Mouse (Mus musculus): ENCODE data around the gene Tnfrsf22. TPM values are rescaled to one million over a fixed set of nuclear protein-coding genes. Genes with fewer than 3 reads are reported as not detected.

The Tnfrsf22 gene
- total RNA-seq, 2 experiments from 2014 or later, result 1.4 to 2.4 TPM

DNA sequence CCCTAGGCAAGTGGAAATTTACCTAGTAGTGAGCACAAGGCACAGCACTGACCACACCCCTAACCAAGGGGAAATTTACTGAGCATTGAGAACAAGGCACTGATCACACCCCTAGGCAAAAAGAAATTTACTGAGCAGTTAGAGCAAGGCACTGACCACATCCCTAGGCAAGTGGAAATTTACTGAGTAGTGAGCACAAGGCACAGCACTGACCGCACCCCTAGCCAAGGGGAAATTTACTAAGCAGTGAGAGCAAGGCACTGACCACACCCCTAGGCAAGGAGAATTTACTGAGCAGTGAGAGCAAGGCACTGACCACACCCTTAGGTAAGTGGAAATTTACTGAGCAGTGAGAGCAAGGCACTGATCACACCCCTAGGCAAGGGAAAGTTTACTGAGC, 12.8 kb downstream of the Tnfrsf22 start:
- no peak for DNase-seq (ENCODE audit: low spot score in 2 of 2)

DNA sequence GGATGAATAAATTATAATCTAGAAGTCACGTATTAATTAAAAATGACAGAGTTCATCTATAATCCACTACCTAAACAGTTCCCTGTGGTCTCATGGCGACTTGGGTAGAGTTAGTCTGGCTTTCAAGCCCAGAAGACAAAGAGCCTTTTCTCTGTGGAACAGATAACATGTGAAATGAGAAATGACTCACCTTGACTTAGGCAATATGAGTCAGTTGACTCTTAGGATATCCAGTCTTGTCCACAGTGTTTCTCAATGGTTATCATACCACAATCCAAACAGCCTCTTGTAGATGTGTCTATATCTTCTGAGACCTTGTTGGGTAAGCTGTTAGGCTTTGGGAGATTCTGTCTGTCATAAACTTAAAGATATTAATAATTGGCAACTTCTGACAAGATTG, 18.0 kb downstream of the Tnfrsf22 start:
- no peak for DNase-seq (ENCODE audit: low spot score in 2 of 2)

DNA sequence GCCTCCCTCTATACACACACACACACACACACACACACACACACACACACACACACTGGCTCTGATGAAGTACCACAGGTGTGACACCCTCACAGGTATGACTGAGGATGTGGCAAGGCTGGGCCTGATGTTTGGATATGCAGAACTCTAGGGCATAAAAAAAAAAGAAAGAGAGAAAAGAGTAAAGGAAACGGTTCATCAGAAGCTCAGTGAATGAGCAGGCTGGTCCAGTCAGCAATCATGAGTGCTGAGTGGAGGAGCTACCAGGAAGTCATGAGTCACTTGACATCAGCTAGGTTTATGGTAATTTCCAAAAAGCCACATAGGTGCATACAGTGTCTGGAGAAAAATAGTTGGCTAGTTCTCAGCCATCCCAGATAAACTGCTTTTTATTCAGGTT, 20.0 kb downstream of the Tnfrsf22 start:
- DNase-seq (ENCODE audit: low spot score in 2 of 2), result no peak

DNA sequence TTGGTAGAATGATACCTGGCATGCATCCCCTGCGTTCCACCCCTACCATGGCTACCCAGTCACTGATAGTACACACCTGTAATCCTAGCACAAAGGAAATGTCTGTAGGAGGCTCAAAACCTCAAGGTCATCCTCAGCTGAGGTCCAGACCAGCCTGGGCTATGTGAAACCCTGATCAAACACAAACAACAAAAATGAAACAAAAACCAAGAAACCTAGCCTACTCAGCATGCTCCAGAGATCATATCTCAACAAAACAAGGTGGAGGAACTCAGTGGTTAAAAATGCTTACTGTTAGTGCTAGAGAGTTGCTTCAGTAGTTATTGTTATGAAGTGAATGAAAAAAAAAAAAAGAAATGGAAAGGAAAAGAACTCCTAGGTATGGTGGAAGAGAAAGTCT, 20.9 kb downstream of the Tnfrsf22 start, which contains the start of gene Tnfrsf26:
Gene Tnfrsf26 (minus strand): TSS at position 183 of the 400 bp plus-strand sequence.
- no peak for DNase-seq (ENCODE audit: low spot score in 2 of 2)

DNA sequence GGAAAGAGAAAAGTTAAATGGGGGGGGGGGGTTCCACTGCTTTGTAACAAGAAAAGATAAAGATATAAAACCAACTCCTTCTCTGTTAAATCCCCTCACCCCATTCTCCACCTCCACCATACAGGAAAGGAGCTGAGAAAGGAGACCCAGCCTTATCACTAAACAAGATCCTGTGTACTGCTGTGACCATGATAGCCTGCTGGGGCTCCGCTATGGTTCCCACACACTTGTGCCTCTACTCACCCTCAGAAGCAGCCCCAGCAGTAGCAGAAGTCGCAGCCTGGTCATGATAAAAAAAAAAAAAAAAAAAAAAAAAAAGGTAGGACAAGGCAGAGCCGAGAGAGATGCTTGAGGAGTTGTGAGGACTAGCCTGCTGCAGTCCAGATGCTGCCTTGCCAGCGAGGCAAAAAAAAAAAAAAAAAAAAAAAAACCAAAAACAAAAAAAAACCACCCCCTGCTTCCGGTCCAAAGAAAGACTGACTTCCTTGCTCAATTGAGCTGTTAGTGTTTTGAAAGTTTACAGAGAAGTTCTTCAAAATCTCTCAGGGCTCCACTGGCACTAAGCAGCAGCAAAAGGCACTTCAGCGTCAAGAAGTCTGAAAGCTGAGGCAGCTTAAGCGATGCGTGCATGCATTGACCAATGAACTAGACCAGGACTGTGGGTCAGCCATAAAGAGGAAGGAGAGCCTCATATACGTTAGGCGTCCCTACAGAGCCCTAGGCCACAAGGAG, 21.7 kb downstream of the Tnfrsf22 start:
- no peak for DNase-seq (ENCODE audit: low spot score in 2 of 2)

DNA sequence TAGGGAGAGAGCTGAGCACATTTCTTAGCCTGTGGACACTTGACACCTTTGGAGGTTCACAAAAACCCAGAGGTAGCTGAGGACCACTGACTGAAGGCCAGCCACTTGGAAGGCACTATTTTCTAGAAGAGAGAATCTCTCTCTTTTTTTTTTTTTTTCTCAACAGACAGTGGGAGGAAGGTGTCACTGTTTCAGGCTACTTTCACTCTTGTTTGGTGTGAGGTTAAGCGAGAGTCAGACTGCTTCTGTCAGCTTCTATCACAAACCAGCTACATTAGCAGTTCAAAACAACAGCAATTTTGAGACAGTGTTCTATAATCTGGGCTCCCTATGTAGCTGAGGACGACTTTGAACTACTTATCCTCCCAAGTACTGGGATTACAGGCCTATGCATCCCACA, 23.3 kb downstream of the Tnfrsf22 start:
- DNase-seq (ENCODE audit: low spot score in 2 of 2), result no peak

DNA sequence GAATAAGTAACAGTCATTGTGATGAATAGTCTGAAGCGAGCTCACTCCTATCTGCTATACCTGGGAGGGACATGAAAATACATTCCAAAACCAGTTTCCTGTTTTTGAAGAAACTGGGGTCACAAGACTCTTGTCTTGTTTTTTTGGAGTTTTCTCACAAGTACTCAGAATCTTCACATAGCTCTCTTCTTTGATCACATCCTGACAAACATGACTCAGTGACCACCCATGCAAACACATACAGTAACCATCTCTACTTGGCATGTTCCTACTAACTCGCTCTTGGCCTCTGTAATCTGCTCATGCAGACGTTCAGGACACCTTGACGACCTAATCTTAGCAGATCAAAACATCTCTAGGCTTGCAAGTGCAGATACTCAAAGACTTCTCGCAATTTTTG, 24.3 kb downstream of the Tnfrsf22 start:
- no peak for DNase-seq (ENCODE audit: low spot score in 2 of 2)

DNA sequence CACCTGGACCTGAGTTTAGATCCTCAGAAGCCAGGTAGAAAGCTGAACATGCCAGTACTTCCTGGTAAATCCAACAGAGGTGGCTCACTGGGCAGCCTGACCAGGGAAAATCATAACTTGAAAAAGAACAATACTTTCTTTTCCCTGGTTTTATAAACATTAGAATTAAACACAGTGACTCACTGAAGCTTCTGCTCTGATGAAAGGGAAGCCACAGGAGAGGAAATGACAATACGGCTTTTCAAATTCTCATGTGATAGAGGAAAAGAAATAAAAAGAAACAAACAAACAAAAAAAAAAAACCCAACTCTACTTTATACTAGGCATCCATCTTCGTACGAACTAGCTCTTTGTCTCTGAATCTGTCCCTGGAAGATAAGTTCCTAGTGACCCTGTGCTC, 24.9 kb downstream of the Tnfrsf22 start:
- DNase-seq (ENCODE audit: low spot score in 2 of 2), result no peak

DNA sequence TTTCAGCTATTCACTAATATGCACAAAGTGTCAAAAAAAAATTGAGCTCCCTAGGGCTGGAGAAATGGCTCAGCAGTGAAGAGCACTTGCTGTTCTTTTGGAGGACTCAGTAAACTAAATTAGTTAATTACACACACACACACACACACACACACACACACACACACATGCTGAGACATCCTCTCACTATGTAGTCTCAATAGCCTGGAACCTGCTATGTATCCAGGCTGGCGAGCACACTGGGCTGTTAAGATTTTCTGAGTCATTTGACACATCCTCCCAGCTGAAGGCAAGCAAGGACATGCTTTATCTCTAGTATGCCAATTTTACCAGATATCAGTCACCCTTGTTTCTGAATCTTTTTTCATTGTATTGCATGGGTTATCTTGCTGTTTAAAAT, 28.5 kb downstream of the Tnfrsf22 start:
- DNase-seq (ENCODE audit: low spot score in 2 of 2), result no peak

DNA sequence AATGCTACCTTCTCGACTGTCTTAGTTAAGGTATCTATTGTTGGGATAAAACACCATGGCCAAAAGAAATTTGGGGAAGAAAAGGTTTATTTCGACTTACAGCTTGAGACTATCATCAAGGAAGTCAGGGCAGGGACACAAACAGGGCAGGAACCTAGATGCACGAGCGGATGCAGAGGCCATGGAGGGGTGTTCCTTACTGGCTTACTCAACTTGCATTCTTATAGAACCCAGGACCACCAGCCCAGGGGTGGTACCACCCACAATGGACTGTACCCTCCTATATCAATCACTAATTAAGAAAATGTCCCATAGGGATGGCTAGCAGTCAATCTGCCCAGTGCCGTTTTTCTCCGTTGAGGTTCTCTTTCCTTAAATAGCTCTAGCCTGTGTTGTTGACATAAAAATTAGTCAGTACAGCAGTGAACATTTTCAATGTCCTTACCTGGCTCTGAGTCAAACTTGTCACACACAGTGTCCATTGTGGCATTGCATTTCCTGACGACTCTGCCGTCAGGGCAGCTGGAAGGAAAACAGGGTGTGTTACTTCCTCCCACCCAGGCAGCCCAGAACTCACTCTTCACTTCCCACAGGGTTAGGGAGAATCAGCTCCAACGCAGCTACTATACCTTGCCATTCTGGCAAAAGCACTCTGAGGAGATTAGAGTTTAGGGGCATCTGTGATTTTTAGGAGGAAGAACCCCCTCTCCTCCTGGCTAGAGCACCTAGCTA, 34.9 kb downstream of the Tnfrsf22 start:
- no peak for DNase-seq (ENCODE audit: low spot score in 2 of 2)

DNA sequence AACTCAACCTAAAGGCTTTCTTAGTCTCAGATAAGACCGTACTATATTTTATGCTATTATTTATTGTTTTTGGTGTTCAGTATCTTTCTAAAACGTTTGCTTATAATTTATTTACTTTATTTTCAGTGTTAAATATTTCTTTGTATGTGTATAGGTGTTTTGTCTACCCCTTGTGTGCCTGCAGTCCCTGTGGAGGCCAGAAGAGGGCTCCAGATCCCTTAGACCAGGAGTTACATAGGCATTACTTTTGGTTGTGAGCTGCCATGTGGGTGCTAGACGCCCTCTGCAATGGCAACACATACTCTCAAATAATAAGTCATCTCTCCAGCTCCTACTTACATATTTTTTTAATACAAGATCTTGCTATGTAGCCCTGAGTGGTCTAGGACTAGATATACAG, 37.2 kb downstream of the Tnfrsf22 start:
- DNase-seq (ENCODE audit: low spot score in 2 of 2), result no peak

DNA sequence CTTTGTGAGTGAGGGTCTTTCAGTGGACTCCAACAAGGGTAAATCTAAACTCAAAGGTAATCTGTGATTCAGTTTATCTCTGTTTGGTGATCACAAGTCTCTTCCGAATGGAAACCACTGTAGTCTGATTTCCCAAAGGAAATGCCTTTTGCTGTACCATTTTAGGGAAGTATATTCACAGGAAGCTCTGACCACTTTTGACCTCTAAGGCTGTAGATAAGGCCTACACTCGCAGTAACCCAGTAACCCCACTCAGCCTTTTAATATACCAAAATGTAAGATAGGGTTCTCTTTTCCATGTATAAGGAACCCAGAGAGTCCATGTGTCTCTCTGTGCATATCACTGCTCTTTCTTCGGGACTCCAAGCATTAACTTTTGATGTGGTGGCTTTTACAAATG, 44.1 kb downstream of the Tnfrsf22 start:
- DNase-seq (ENCODE audit: low spot score in 2 of 2), result no peak

DNA sequence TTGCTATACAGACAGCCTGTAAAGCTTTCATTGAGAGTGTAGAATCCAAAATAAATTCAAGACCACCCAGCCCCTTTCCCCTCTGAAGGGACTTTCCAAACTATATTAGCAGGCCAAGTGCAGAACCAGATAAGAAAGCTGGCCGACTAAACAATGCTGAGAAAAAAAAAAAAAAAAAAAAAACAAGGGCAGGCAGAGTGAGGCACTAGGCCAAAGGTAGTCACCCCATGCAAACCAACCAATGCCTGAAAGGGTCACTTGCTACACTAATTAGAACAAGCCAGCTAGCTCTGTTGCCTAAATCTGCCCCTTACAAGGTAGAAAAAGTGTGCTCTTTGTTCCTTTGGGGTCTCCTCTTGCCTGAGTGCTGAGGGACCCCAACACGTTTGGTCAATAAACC, 44.6 kb downstream of the Tnfrsf22 start:
- no peak for DNase-seq (ENCODE audit: low spot score in 2 of 2)

DNA sequence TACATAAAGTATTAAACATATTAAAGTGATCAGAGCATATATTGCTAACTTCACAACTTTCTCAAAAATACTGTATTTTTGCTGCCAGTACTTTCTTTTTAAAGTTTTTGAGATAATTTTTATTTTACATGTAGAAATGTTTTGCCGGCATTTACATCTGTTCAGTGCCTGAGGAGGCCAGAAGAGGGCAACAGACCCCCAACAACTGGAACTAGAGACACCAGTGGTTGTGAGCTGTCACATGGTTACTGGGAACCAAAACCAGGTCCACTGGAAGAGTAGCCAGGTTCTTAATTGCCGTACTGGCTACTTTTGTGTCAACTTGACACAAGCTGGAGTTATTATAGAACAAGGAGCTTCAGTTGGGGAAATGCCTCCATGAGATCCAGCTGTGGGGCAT, 47.8 kb downstream of the Tnfrsf22 start:
- DNase-seq (ENCODE audit: low spot score in 2 of 2), result no peak

DNA sequence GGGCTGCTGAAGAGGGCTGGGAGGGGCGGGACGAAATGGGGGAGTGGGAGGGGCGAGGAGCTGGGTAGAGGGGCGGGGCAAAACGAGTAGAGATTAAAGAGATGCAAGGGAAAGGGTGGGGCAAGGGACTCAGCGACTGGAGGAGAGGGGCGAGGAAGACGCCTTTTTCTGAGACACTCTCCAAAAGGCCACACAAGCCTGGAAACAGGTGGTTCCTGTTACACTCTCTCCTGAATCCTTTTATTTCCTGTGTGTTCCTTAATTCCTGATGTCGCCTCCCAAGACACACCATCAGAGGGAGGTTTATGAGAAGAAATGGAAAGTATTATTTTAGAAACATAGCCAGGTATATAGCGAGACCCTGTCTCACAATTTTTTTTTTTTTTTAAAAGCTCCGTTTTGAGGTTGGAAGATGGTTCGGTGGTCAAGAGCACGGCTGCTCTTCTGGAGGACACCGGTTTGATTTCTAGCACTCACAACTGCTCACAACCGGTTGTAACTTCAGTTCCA, 49.2 kb downstream of the Tnfrsf22 start:
- no peak for DNase-seq (ENCODE audit: low spot score in 2 of 2)

DNA sequence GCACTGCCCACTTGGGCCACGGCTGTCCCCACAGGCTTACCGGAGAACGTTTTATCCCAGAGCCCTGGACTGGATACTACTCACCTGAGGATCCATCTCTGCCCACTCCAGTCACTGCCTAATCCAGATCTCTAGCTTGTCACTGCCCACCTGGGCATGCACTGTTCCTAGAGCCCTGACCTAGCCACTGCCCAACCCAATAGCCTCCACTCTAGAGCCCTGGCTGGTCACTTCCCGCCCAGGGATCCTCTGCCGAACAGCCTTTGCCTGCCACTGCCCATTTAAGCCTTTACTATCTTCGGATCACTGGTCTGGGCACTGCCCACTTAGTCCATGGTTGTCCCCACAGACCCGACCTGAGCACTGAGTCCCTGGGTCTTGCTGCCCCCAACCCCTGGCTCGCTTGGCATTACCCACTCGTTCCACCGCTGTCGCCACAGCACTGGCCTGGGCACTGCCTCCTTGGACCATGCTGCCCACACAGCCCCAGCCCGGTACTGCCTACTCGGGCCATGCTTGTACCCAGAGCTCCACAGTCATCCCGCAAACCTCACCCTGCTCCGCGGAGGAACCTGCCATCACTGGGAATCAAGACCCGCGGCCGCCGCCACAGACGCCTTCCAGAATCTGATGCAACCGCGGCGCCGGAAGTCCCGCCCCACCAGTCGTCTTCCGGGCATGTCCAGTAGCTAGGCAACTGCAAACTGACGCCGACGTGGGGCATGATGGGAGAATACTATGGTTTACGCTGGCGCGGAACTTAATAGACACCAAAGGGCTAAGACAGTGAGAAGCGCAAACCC, 49.8 kb downstream of the Tnfrsf22 start, which contains the start of gene Cars:
Gene Cars (minus strand): TSS at position 663 of the 803 bp plus-strand sequence.
- DNase-seq (ENCODE audit: low spot score in 2 of 2), result peak; percentile 92 to 95

DNA sequence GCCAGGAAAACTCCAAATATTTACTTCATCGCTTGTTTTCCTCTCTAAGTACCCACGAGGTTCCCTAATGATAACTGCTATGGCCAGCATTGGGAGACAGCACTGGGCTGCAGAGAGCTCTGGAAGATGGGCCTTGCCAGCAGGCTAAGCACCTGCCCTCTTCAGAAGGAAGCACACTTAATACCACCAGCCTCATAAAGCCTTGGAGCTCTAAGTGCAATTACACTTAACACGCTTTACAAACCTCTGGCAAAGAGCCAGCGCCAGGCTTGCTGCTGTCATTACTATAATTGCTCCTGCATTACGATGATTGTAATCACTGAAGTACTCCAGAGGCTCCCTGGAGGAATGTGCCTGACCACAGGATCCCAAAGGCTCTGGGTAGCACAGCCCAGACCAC, 54.6 kb downstream of the Tnfrsf22 start:
- no peak for DNase-seq (ENCODE audit: low spot score in 2 of 2)

DNA sequence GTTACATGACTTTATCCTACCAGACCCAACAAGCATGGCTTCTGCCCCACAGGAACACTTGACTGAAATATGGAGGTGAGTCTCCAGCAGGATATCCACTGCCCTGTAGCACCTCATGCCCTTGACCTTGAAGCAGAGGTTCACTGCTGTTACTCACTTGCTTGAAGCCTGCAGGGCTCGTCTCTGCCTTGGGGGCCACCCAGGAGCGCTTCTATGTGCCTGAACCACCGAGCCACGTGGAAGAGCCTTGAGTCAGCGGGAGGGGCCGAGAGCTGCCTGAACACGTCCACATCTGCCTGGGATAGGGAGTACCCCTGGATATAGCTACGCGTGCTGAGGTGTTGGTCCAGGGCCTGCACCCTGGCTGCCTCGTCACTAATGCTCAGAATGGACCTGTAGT, 57.2 kb downstream of the Tnfrsf22 start:
- no peak for DNase-seq (ENCODE audit: low spot score in 2 of 2)

DNA sequence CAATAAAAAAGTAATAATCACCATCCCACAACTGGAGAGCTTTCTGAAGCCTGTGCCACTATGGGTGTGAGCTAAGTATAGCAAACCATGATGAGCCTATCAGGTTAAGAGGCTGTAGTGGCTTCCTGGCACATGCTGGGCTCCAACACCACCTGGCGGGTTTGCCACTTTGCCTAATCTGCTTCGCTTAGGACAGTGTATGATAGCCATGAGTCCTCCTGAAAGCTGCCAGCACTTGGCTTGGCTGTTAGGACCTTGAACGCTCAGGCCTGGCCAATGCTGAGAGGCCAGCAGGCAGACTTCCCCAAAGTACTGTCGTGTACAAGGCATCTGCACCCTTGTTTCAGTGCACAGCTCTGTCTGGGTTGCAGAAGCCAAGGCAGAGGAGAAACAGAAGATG, 61.5 kb downstream of the Tnfrsf22 start:
- no peak for DNase-seq (ENCODE audit: low spot score in 2 of 2)

DNA sequence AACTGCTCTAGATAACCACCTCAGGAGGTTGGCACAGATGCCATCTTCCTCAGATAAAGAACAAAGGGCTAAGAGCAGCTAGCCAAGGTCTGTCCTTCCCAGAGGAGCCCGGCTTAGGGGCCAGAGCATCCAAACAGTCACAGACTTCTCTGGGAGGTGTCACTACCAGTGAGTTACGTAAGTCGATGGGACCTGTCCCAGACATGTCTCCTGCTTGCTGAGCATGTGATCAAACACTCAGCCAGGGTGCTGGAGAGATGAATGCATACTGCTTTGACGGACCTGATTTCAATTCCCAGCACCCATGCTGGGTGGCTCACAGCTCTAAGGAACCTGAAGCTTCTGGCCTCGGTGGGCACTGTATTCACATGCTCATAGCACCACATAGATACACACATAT, 61.9 kb downstream of the Tnfrsf22 start:
- no peak for DNase-seq (ENCODE audit: low spot score in 2 of 2)

Measured in layer of hippocampus, adult 18-20 months (tissue).